Mouse (Mus musculus) adrenal gland, adult 8-10 months (tissue): ENCODE data around the gene Zbtb7b. TPM values are rescaled to one million over a fixed set of nuclear protein-coding genes. Genes with fewer than 3 reads are reported as not detected.

Experiments used
- DNase-seq: peaks from one replicate; pipeline ENCODE4 v3.0.0; 2022
- total RNA-seq, 4 experiments: library from RNA; stranded (reverse); gene quantifications; 2 replicates each; pipeline ENCODE4 v1.2.4; 2022

Gene Zbtb7b
- total RNA-seq, 4 experiments from 2014 or later = 59.9 to 98.9 (median 77.9) TPM

- no peak for DNase-seq
These were observed 5.5 kb downstream of the Zbtb7b start for GRCm38 (mm10) chr3:89388901-89389740.

- no peak for DNase-seq
These were observed 6.3 kb downstream of the Zbtb7b start for GRCm38 (mm10) chr3:89388134-89388881.

- DNase-seq = no peak
These were observed 6.9 kb downstream of the Zbtb7b start for GRCm38 (mm10) chr3:89387632-89388031.

GRCm38 (mm10) chr3:89386438-89387420 is 7.8 kb downstream of the Zbtb7b start:
- no peak for DNase-seq

DNA sequence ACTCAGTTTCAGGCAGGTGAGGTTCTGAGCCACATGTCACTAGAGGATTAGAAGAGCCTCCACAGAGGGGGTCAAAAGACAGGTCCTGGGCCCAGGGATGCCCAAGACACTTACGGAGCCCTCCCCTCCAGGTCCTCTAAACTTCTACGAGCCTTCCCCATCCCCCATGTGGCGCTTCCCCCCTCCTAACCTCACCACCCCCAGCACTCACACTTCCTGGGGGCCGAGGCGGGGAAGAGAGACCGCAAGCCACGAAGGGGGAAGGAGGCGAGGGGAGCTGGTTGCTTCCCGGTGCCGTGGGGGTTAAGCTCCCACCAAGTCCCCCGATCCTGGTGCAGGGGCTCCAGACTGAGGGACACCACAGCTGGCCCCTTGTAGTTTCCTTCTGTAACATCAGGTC is 9.1 kb downstream of the Zbtb7b start:
- DNase-seq = no peak

- no peak for DNase-seq
These were observed 10.1 kb downstream of the Zbtb7b start for GRCm38 (mm10) chr3:89384331-89385076.

GRCm38 (mm10) chr3:89383651-89384255 is 10.8 kb downstream of the Zbtb7b start:
- DNase-seq = no peak

DNA sequence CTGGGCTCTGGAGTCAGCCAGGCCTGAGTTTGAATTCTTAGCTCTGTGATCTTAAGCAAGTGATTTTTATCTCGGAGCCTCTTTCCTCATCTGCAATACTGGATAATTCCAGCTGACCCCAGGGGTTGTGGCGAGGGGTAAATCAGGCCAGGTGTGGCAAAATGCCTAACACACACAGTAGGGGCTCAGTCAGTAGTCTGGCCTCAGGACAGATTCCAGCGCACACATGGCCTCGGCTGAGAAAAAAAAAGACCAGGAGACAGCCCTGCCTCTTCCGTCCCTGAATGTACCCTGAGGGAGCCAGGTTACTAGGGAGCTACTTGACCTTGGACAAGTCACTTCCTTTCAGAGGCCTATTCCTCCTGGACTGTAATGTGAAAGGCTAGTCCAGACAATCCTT is 11.6 kb downstream of the Zbtb7b start:
- DNase-seq = no peak

DNA sequence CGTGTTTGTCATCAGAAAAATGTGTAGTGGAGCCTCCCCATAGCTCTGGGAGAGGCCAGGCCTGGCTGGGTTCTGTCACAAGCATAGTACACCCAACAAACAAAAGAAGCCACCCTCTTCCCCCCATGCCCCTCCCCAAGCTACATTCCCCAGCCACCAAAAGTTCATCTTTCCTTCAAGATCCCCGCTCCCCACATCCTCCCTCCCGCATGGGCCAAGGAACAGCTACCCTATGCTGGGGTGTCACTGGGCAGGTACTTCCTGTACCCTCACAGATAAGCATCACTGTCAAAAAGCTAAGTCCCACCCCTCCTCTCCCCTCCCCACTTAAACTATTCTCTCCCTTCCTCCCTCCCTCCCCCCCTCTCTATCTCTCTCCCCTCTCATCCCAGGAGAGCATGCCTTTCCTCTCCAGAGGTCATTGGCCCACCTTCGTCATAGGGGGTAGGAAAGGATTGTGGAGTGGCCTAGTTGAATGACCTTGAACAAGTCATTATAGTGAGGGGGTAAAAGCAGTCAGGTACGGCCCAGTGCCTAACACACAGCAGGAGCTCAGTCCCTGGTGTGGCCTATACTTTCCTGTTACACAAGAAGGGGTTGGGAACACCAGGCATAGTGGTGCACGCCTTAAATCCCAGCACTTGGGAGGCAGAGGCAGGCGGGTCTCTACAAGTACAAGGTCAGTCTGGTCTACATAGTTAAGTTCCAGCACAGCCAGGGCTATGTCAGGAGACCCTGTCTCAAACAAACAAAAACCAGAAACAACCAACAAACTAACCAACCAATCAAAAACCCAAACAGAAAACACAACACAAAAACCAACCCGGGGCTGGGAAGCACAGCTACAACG is 12.3 kb downstream of the Zbtb7b start:
- DNase-seq = no peak

GRCm38 (mm10) chr3:89381233-89381632 is 13.3 kb downstream of the Zbtb7b start:
- no peak for DNase-seq

DNA sequence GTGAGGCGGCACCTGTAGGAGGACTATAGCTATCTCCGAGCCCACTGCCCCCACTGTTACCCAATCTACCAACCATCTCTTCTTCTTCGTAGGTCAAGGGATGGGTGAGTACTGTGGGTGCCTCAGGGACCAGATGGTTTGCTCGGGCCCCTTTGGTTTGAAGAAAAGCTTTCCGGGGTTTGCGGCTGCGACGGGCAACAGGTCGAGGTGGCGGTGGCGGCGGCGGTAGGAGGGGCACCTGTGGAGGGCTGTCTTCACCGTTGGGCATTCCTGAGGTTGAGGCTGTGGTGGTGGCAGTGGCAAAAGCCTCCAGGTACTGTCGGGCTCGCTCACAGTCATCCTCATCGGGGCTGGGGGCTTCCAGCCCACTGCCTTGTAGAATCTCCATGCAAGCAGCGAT is 13.9 kb downstream of the Zbtb7b start:
- DNase-seq = no peak

DNA sequence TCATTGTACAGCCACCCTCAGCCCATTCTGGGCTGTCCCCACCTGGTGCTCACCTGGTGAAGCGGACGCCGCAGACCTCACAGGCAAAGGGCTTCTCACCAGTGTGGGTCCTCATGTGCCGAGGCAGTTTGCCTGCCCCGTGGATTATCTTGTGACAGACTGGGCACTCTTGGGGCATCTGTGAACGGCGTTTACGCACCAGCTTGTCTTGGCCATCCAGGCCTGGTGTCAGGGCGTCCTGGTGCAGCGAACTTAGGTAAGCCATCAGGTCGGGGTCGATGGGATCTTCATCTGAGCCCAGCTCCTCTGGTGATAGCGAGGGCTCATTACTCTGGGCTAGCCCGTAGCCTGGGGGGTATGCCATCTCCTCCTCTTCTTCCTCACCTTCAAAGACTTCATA is 14.3 kb downstream of the Zbtb7b start:
- no peak for DNase-seq

DNA sequence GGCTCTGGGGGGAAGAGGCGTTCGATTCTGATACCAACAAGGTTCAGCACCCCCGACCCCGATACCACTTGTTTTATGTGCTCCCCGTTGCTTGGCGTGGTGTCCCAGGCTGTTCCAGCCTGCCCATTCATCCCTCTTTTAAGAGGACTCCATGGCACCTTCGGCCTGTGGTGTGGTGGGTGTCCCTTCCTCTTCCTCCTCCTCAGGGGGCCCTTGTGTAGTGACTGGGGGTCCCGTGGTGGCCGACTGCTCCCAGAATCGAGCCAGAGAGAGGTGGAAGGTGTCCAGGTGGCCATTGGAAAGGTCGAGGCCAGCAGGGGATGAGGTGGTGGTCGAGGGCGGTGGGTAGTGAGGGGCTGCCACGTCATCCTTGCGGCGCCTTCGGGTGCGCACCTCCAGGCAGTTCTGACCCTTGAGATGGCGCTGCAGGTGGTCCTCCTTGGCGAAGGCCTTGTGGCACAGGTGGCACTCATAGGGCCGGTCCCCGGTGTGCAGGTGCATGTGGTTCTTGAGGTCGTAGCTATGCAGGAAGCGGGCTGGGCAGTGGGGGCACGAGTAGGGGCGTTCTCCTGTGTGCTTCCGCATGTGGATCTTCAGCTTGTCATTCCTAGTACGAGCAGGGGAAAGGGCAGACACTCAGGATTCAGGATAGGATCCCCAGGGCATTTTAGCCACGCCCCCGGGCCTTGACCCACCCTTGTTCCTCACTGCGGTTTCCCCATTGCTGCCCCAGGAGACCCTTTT is 15.0 kb downstream of the Zbtb7b start:
- DNase-seq = no peak

GRCm38 (mm10) chr3:89378394-89379067 is 16.0 kb downstream of the Zbtb7b start:
- DNase-seq = peak; percentile 56

DNA sequence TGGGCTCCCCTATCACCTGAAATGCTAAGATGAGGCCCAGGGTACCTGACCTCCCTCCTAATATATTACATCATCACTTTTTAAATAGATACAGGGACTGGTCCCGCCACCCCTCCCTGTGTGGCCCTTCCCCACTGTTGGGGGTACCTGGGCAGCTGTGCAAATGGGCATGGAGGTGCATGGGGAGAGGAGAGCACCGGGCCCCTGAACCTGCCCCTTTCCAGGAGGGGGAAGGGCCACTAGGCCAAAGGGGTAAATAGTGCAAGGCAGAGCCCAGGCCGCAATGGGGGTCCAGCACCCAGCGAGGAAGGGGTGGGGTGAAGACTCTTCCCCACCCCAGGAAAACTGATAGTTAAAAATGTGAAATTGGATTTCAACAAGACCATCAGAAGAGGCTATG is 16.7 kb downstream of the Zbtb7b start:
- DNase-seq = no peak

- no peak for DNase-seq
These were observed 20.9 kb downstream of the Zbtb7b start for GRCm38 (mm10) chr3:89373581-89374231.

- no peak for DNase-seq
These were observed 27.2 kb downstream of the Zbtb7b start for GRCm38 (mm10) chr3:89367338-89367737.
